Mouse (Mus musculus) limb, embryonic 14.5 days (tissue): ENCODE data around the gene Ppp4r2. TPM values are rescaled to one million over a fixed set of nuclear protein-coding genes. Genes with fewer than 3 reads are reported as not detected.

Experiments
- ATAC-seq: fragments of 200-750 bp; cut with Nextera tagmentation; 2 replicates; pipeline ENCODE4 v1.8.0; 2017; ENCODE audit warnings: low read depth, moderate number of reproducible peaks, moderate TSS enrichment; ENCODE audit not compliant: low FRiP score
- DNase-seq: peaks from one replicate; pipeline ENCODE4 v3.0.0-alpha.2; 2015; ENCODE audit warnings: low spot score
- H3K27ac ChIP-seq: fragments of 300-500 bp; sonication (generic); replicated peaks from 2 replicates; pipeline ENCODE4 v1.5.1; 2014; ENCODE audit warnings: low read depth, mild to moderate bottlenecking, low read length, moderate library complexity, mixed read lengths
- H3K27me3 ChIP-seq: fragments of 300-500 bp; sonication (generic); 2 replicates; pipeline ENCODE4 v1.6.1; 2014; ENCODE audit warnings: low read length, mixed read lengths; ENCODE audit not compliant: control insufficient read depth, insufficient read depth
- H3K36me3 ChIP-seq: fragments of 300-500 bp; sonication (generic); 2 replicates; pipeline ENCODE4 v1.6.1; 2014; ENCODE audit warnings: mild to moderate bottlenecking, low read length, moderate library complexity, mixed read lengths; ENCODE audit not compliant: control insufficient read depth, insufficient read depth
- H3K4me1 ChIP-seq: fragments of 300-500 bp; sonication (generic); 2 replicates; pipeline ENCODE4 v1.6.1; 2014; ENCODE audit warnings: antibody characterized with exemption, low read length, mixed read lengths; ENCODE audit not compliant: control insufficient read depth, insufficient read depth
- H3K4me2 ChIP-seq: fragments of 300-500 bp; sonication (generic); replicated peaks from 2 replicates; pipeline ENCODE4 v1.6.1; 2014; ENCODE audit warnings: low read depth, mild to moderate bottlenecking, low read length, moderate library complexity; ENCODE audit not compliant: severe bottlenecking
- H3K4me3 ChIP-seq: fragments of 300-500 bp; sonication (generic); replicated peaks from 2 replicates; pipeline ENCODE4 v1.5.1; 2014; ENCODE audit warnings: low read length
- H3K9ac ChIP-seq: fragments of 300-500 bp; sonication (generic); 2 replicates; pipeline ENCODE4 v1.6.1; 2014; ENCODE audit warnings: mild to moderate bottlenecking, low read depth, low read length, moderate library complexity; ENCODE audit not compliant: severe bottlenecking
- H3K9me3 ChIP-seq: fragments of 300-500 bp; sonication (generic); 2 replicates; pipeline ENCODE4 v1.6.1; 2016; ENCODE audit warnings: low read length; ENCODE audit not compliant: control insufficient read depth
- POLR2A ChIP-seq: fragments of 200-500 bp; IDR thresholded peaks from 2 replicates; pipeline ENCODE4 v1.8.0; 2012; ENCODE audit warnings: inconsistent platforms, mild to moderate bottlenecking, moderate library complexity, borderline replicate concordance; ENCODE audit not compliant: insufficient read depth, insufficient read length; ENCODE audit errors: extremely low read depth
- WGBS: fragments of 180-500 bp; shearing (Covaris S2); extraction: QIAGEN DNeasy Blood & Tissue Kit; methylation state at CpG from one replicate; pipeline ENCODE4 v1.1.7; 2014; 5-methylcytosine and 5-hydroxymethylcytosine counted together
- polyA plus RNA-seq, 2 experiments: library from polyadenylated mRNA; depleted of rRNA in 1 of 2; stranded (reverse) in 1 of 2; unstranded in 1 of 2; fragments of >200 nt; fragmentation: Nextera tagmentation in 1 of 2; extraction: Ambion mirVana in 1 of 2; gene quantifications; 2 replicates each; pipeline versions ENCODE4 v1.2.1 to v1.2.3; 2012 to 2014

Ppp4r2 gene
- polyA plus RNA-seq, 2 experiments = 34.5 to 44.2 TPM

DNA sequence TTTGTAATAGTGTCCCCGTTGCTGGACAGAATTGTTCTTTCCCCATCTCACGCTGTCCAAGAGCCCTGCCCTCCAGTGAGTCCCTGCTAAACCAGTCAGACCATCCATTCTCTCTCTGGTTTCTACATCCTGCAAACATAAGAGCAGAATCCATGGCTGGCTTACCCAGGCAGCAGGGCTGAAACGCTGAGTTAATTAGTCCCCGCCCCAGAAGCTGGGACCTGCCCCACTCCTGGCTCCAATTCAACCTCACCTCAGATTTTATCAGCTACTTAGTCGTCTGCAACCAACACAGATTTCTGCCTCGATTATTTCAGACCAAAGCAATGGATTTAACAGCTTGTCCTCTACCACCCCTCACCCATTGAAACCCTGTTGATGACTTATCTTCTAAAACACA is 37.6 kb upstream of the Ppp4r2 start:
- H3K9me3 ChIP-seq = no peaks in the 10 kb centered on the region
- TF ChIP-seq POLR2A = no peak
- H3K27me3 ChIP-seq = no peaks in the 10 kb centered on the region
- WGBS = 26% methylated on average over 6 of the region's 6 CpGs
- no peak overlapping the region for H3K27ac ChIP-seq
- peak; percentile 32 for DNase-seq
- ATAC-seq = no peak
- H3K4me3 ChIP-seq = no peak overlapping the region
- no peak overlapping the region for H3K9ac ChIP-seq
- H3K4me1 ChIP-seq = peaks cover 5% of the 10 kb centered on the region; the same call in 1 of the 2 replicates
- peaks cover 25% of the 10 kb centered on the region; the same call in 1 of the 2 replicates for H3K36me3 ChIP-seq
- no peak overlapping the region for H3K4me2 ChIP-seq

- 74% methylated on average over 6 of the region's 6 CpGs for WGBS
- Histone ChIP-seq H3K9me3 (no peaks in the 10 kb centered on the region), H3K4me2 (no peak overlapping the region), H3K9ac (no peak overlapping the region), H3K4me3 (no peak overlapping the region), H3K27me3 (no peaks in the 10 kb centered on the region), H3K27ac (no peak overlapping the region), H3K4me1 (peaks cover 11% of the 10 kb centered on the region; the same call in 1 of the 2 replicates), H3K36me3 (peaks cover 19% of the 10 kb centered on the region; the same call in 1 of the 2 replicates)
- DNase-seq (peak; percentile 30), ATAC-seq (peak; percentile 25; the same call in 1 of the 2 replicates)
- TF ChIP-seq POLR2A = no peak
These were observed 34.1 kb upstream of the Ppp4r2 start for GRCm38 (mm10) chr6:100799290-100799689.

GRCm38 (mm10) chr6:100799766-100800165 is 33.7 kb upstream of the Ppp4r2 start:
- H3K36me3 ChIP-seq = peaks cover 19% of the 10 kb centered on the region; the same call in 1 of the 2 replicates
- H3K27ac ChIP-seq = no peak overlapping the region
- no peak for TF ChIP-seq POLR2A

GRCm38 (mm10) chr6:100800497-100800955 is 32.9 kb upstream of the Ppp4r2 start:
- Histone ChIP-seq H3K9me3 (no peaks in the 10 kb centered on the region), H3K4me3 (no peak overlapping the region)

More at GRCm38 (mm10) chr6:100799766-100800165, 33.7 kb upstream of the Ppp4r2 start:
- H3K9me3 ChIP-seq = no peaks in the 10 kb centered on the region
- 96% methylated on average over 4 of the region's 4 CpGs for WGBS
- H3K4me2 ChIP-seq = no peak overlapping the region
- ATAC-seq = no peak
- H3K27me3 ChIP-seq = no peaks in the 10 kb centered on the region
- peaks cover 11% of the 10 kb centered on the region; the same call in 1 of the 2 replicates for H3K4me1 ChIP-seq
- no peak for DNase-seq
- no peak overlapping the region for H3K9ac ChIP-seq
- H3K4me3 ChIP-seq = no peak overlapping the region

GRCm38 (mm10) chr6:100802381-100803083 is 30.9 kb upstream of the Ppp4r2 start:
- Histone ChIP-seq H3K36me3 (peaks cover 21% of the 10 kb centered on the region; the same call in 1 of the 2 replicates), H3K9me3 (no peaks in the 10 kb centered on the region), H3K4me3 (no peak overlapping the region), H3K9ac (no peak overlapping the region), H3K4me1 (peaks cover 11% of the 10 kb centered on the region; the same call in 1 of the 2 replicates), H3K4me2 (no peak overlapping the region), H3K27ac (no peak overlapping the region), H3K27me3 (no peaks in the 10 kb centered on the region)
- peak; percentile 34 for DNase-seq
- TF ChIP-seq POLR2A = no peak
- 44% methylated on average over 13 of the region's 13 CpGs for WGBS
- ATAC-seq = no peak

More at GRCm38 (mm10) chr6:100800497-100800955, 32.9 kb upstream of the Ppp4r2 start:
- Histone ChIP-seq H3K27me3 (no peaks in the 10 kb centered on the region), H3K4me1 (peaks cover 11% of the 10 kb centered on the region; the same call in 1 of the 2 replicates), H3K27ac (no peak overlapping the region), H3K9ac (no peak overlapping the region), H3K36me3 (peaks cover 19% of the 10 kb centered on the region; the same call in 1 of the 2 replicates), H3K4me2 (no peak overlapping the region)
- 71% methylated on average over 10 of the region's 10 CpGs for WGBS
- DNase-seq (no peak), ATAC-seq (no peak)
- TF ChIP-seq POLR2A = no peak
